Mouse (Mus musculus) heart, postnatal 0 days (tissue): ENCODE measurements around the gene Fzd10. TPM values are rescaled to one million over a fixed set of nuclear protein-coding genes. Genes with fewer than 3 reads are reported as not detected.

Source experiments
- ATAC-seq: fragments of 200-750 bp; cut with Nextera tagmentation; 2 replicates; pipeline ENCODE4 v1.8.0; 2017; ENCODE audit warnings: low read depth, moderate number of reproducible peaks, moderate library complexity; ENCODE audit not compliant: insufficient read depth
- DNase-seq: peaks from one replicate; pipeline ENCODE4 v3.0.0-alpha.2; 2016; ENCODE audit warnings: low spot score
- H3K27ac ChIP-seq: fragments of 300-500 bp; sonication (generic); 2 replicates; pipeline ENCODE4 v1.5.1; 2014; ENCODE audit warnings: low read depth, mild to moderate bottlenecking
- H3K27me3 ChIP-seq: fragments of 300-500 bp; sonication (generic); 2 replicates; pipeline ENCODE4 v1.6.1; 2014; ENCODE audit warnings: low read length, mixed read lengths; ENCODE audit not compliant: control insufficient read depth, insufficient read depth
- H3K36me3 ChIP-seq: fragments of 300-500 bp; sonication (generic); replicated peaks from 2 replicates; pipeline ENCODE4 v1.6.1; 2014; ENCODE audit warnings: low read length, mixed read lengths; ENCODE audit not compliant: control insufficient read depth, insufficient read depth
- H3K4me1 ChIP-seq: fragments of 300-500 bp; sonication (generic); 2 replicates; pipeline ENCODE4 v1.6.1; 2014; ENCODE audit warnings: antibody characterized with exemption; ENCODE audit not compliant: control insufficient read depth, insufficient read depth
- H3K4me2 ChIP-seq: fragments of 300-500 bp; sonication (generic); 2 replicates; pipeline ENCODE4 v1.6.1; 2014; ENCODE audit warnings: low read depth, mild to moderate bottlenecking, low read length, moderate library complexity
- H3K4me3 ChIP-seq: fragments of 300-500 bp; sonication (generic); 2 replicates; pipeline ENCODE4 v1.5.1; 2014; ENCODE audit warnings: low read depth, low read length
- H3K9ac ChIP-seq: fragments of 300-500 bp; sonication (generic); replicated peaks from 2 replicates; pipeline ENCODE4 v1.6.1; 2014; ENCODE audit warnings: low read depth, low read length, mixed read lengths
- H3K9me3 ChIP-seq: fragments of 300-500 bp; sonication (generic); replicated peaks from 2 replicates; pipeline ENCODE4 v1.6.1; 2016; ENCODE audit warnings: low read length; ENCODE audit not compliant: control insufficient read depth
- CTCF ChIP-seq: IDR thresholded peaks from 2 replicates; pipeline ENCODE4 v1.5.1; 2016; ENCODE audit warnings: antibody characterized with exemption, control low read depth, low read depth
- EP300 ChIP-seq: IDR thresholded peaks from 2 replicates; pipeline ENCODE4 v1.6.1; 2016; ENCODE audit warnings: antibody characterized with exemption, low read depth
- WGBS: fragments of 180-500 bp; shearing (Covaris S2); extraction: QIAGEN DNeasy Blood & Tissue Kit; methylation state at CpG from one replicate; pipeline ENCODE4 v1.1.7; 2014; 5-methylcytosine and 5-hydroxymethylcytosine counted together
- polyA plus RNA-seq: library from polyadenylated mRNA; unstranded; fragments of >200 nt; fragmentation: Nextera tagmentation; extraction: Ambion mirVana; gene quantifications from 2 replicates; pipeline ENCODE4 v1.2.1, GENCODE M21; 2015
- total RNA-seq: library from RNA; depleted of rRNA; stranded (reverse); fragments of >200 nt; gene quantifications from 2 replicates; pipeline ENCODE4 v1.2.3, GENCODE M21; 2014; ENCODE audit warnings: low replicate concordance

Gene Fzd10
- total and polyA plus RNA-seq, 2 experiments from 2014 or later, result 0.04 to 7.3 TPM

DNA sequence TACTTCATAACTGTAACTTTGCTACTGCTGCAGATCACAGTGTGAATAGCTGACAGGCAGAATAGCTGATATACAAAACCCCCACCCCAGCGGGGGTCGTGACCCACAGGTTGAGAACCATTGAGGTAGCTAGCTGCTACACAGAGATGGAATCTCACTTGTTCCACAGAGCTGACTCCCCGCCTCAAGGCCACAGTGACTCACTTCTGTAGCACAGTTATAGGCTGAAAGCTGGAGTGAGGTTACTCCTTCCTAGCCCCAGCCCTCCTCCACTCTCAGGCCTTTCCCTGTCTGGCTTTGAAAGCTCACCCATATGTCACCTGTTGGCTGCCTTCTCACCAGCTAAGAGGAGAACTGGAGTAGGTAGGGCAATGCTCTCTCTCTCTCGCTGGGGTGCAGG lies 19.7 kb upstream of the Fzd10 start:
- H3K9me3 ChIP-seq, result no peaks in the 10 kb centered on the region
- no peak for DNase-seq
- no peaks in the 10 kb centered on the region for H3K27me3 ChIP-seq
- no peaks in the 10 kb centered on the region for H3K36me3 ChIP-seq
- no peaks in the 10 kb centered on the region for H3K4me1 ChIP-seq
- H3K4me3 ChIP-seq, result no peak overlapping the region
- no peak for ATAC-seq
- TF ChIP-seq EP300 (no peak), CTCF (no peak)
- H3K4me2 ChIP-seq, result no peak overlapping the region
- no peak overlapping the region for H3K9ac ChIP-seq
- no peak overlapping the region for H3K27ac ChIP-seq
- WGBS, result 55% methylated on average over 4 of the region's 4 CpGs

DNA sequence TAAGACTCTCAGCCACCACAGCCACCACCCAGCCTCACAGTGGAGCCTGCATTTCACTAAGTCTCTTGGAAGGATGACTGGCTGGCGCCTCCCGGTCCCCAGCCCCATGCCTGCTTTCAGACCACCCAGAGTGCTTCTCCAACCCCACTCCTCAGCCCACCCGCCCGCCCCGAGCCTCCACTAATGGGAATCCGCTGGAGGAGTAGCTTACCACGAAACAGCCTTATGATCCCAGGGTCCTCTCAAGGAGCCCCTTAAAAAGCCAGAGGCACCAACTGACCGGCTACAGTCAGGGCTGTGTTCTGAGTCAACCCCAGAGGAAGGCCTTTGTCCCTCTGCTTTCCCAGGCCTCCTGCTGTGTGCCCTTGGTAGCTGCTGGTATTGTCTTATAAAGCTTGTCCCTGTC lies 19.1 kb upstream of the Fzd10 start:
- H3K9ac ChIP-seq, result no peak overlapping the region
- ATAC-seq (no peak), DNase-seq (no peak)
- H3K27ac ChIP-seq, result no peak overlapping the region
- no peaks in the 10 kb centered on the region for H3K9me3 ChIP-seq
- no peak overlapping the region for H3K4me2 ChIP-seq
- H3K4me1 ChIP-seq, result no peaks in the 10 kb centered on the region
- TF ChIP-seq CTCF, result no peak
- TF ChIP-seq EP300, result no peak
- no peaks in the 10 kb centered on the region for H3K36me3 ChIP-seq
- H3K4me3 ChIP-seq, result no peak overlapping the region
- no peaks in the 10 kb centered on the region for H3K27me3 ChIP-seq
- 25% methylated on average over 8 of the region's 8 CpGs for WGBS

DNA sequence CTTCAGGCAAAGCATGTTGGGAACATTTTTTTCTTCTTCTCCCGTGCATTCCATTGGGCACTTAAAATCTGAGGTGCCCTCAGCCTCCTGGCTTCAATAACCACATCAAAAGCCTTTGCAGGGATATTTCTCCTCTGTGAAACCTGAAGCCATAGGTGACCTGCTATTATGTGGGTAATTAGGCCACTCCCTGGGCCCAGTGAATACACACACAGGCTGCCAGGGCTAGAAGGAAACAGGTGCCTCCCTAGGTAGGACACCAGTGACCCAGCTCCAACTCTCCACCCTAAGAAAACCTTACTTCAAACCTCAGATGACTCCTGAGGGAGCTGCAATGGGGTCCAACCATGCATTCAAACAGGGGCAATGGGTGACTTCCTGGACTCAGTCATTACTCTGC lies 11.4 kb upstream of the Fzd10 start:
- Histone ChIP-seq H3K27ac (no peak overlapping the region), H3K4me3 (no peak overlapping the region), H3K4me2 (no peak overlapping the region), H3K4me1 (no peaks in the 10 kb centered on the region), H3K36me3 (no peaks in the 10 kb centered on the region), H3K9me3 (no peaks in the 10 kb centered on the region), H3K9ac (no peak overlapping the region), H3K27me3 (no peaks in the 10 kb centered on the region)
- DNase-seq (no peak), ATAC-seq (no peak)
- 55% methylated on average over 1 of the region's 1 CpGs for WGBS
- TF ChIP-seq EP300, result no peak
- no peak for TF ChIP-seq CTCF

DNA sequence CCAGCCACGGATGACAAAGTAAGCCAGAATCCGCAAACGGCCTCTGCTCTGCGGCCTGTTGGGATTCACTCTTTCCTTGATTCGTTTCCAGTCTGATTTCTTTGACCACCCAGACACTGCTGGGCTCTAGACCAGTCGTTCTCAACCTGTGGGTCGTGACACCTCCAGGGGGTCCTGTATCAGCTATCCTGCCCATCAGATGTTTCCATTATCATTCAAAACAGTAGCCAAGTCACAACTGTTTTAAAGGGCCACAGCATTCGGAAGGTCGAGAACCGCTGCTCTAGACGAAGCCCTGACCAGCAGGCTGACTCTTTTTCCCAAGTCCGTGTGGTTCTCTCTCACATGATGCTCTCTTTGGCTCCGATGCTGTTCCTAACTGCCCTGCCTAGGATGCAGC lies 7.2 kb upstream of the Fzd10 start:
- no peaks in the 10 kb centered on the region for H3K36me3 ChIP-seq
- H3K27me3 ChIP-seq, result peaks cover 35% of the 10 kb centered on the region
- H3K4me1 ChIP-seq, result no peaks in the 10 kb centered on the region
- ATAC-seq (no peak), DNase-seq (no peak)
- H3K4me2 ChIP-seq, result no peak overlapping the region
- no peak overlapping the region for H3K9ac ChIP-seq
- H3K4me3 ChIP-seq, result no peak overlapping the region
- 80% methylated on average over 13 of the region's 13 CpGs for WGBS
- no peaks in the 10 kb centered on the region for H3K9me3 ChIP-seq
- no peak for TF ChIP-seq CTCF
- no peak for TF ChIP-seq EP300
- H3K27ac ChIP-seq, result no peak overlapping the region

DNA sequence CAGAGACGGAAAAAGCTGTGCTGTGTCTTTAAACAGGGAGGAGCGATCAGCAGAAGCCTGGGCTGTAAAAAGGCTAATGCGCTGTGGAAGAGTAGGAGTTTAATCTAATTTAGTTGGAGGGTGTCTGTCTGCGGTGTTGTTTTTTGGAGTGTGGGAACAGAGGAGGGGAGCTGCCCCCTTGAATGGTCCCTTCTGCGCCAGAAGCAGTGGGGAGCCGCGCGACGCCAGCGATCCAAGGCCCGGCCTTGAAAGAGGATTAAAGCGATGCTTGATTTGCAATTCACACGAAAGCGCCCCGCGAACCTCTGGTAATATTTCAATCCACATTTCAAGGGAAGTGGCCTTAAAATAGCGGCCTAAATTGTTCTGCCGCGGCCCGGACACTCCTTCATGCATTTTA lies 3.8 kb upstream of the Fzd10 start:
- no peaks in the 10 kb centered on the region for H3K9me3 ChIP-seq
- peak overlapping the region; percentile 46 for H3K4me2 ChIP-seq
- no peak overlapping the region for H3K9ac ChIP-seq
- H3K4me1 ChIP-seq, result peaks cover 16% of the 10 kb centered on the region; the same call in 1 of the 2 replicates
- peaks cover 69% of the 10 kb centered on the region for H3K27me3 ChIP-seq
- WGBS, result 5% methylated on average over 20 of the region's 20 CpGs
- TF ChIP-seq CTCF, result no peak
- no peak for TF ChIP-seq EP300
- H3K36me3 ChIP-seq, result no peaks in the 10 kb centered on the region
- peak overlapping the region; percentile 27 for H3K4me3 ChIP-seq
- DNase-seq (no peak), ATAC-seq (no peak)
- no peak overlapping the region for H3K27ac ChIP-seq

DNA sequence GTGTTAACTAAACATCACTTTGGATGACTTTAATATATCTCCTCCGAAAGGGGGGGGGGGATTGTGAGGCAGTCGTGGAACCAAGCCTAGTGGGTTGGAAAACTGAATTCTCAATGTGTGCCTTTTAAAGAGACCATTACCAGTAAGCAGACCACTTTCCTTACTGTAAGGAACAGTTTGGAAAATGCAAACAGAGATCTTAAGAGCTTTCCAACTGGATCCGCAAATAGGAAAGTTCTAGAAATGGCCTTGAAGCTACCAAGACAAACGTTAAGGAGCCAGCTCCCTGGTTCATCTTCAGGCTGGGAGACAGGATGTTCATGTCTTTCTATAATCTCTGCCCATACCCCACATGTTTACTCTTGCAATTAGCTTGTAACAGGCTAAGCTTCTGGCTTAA lies 3.3 kb upstream of the Fzd10 start:
- H3K4me3 ChIP-seq, result no peak overlapping the region
- no peak for ATAC-seq

More for the DNA sequence above, 3.3 kb upstream of the Fzd10 start:
- no peak for DNase-seq
- no peak overlapping the region for H3K27ac ChIP-seq
- peaks cover 16% of the 10 kb centered on the region; the same call in 1 of the 2 replicates for H3K4me1 ChIP-seq
- H3K36me3 ChIP-seq, result no peaks in the 10 kb centered on the region
- H3K9me3 ChIP-seq, result no peaks in the 10 kb centered on the region
- TF ChIP-seq EP300, result no peak
- H3K27me3 ChIP-seq, result peaks cover 75% of the 10 kb centered on the region
- no peak overlapping the region for H3K9ac ChIP-seq
- WGBS, result 31% methylated on average over 4 of the region's 4 CpGs
- H3K4me2 ChIP-seq, result no peak overlapping the region
